Mouse (Mus musculus) A20 (cell line): Measurements from ENCODE around the gene Fam172a.
A peak's percentile ranks its signal among the peaks of the same experiment; 100 is the strongest.

Experiments
- DNase-seq: peaks from one replicate; pipeline ENCODE4 v3.0.0-alpha.2; 2011; ENCODE audit warnings: low read depth, low spot score

The Fam172a gene

GRCm38 (mm10) chr13:78102337-78102736 is 400.5 kb downstream of the Fam172a start:
- DNase-seq, result no peak

- DNase-seq, result no peak
Measured at GRCm38 (mm10) chr13:78104851-78105250, 403.0 kb downstream of the Fam172a start.

GRCm38 (mm10) chr13:78110648-78111047 is 408.8 kb downstream of the Fam172a start:
- no peak for DNase-seq

- no peak for DNase-seq
Measured at GRCm38 (mm10) chr13:78113978-78114377, 412.1 kb downstream of the Fam172a start.

GRCm38 (mm10) chr13:78118715-78119114 is 416.9 kb downstream of the Fam172a start:
- DNase-seq, result no peak

GRCm38 (mm10) chr13:78121991-78122390 is 420.2 kb downstream of the Fam172a start:
- no peak for DNase-seq

GRCm38 (mm10) chr13:78123911-78124426 is 422.1 kb downstream of the Fam172a start:
- DNase-seq, result no peak

GRCm38 (mm10) chr13:78157465-78157864 is 455.6 kb downstream of the Fam172a start:
- DNase-seq, result no peak

GRCm38 (mm10) chr13:78162149-78162548 is 460.3 kb downstream of the Fam172a start:
- DNase-seq, result peak; percentile 7

GRCm38 (mm10) chr13:78163087-78163958 is 461.5 kb downstream of the Fam172a start:
- DNase-seq, result peak; percentile 68

- no peak for DNase-seq
Measured at GRCm38 (mm10) chr13:78164941-78165340, 463.1 kb downstream of the Fam172a start.

GRCm38 (mm10) chr13:78168166-78168565 is 466.3 kb downstream of the Fam172a start:
- DNase-seq, result no peak

GRCm38 (mm10) chr13:78171320-78171719 is 469.5 kb downstream of the Fam172a start:
- DNase-seq, result no peak

- DNase-seq, result no peak
Measured at GRCm38 (mm10) chr13:78171984-78172636, 470.3 kb downstream of the Fam172a start.

- DNase-seq, result no peak
Measured at GRCm38 (mm10) chr13:78172861-78173260, 471.0 kb downstream of the Fam172a start.

- DNase-seq, result no peak
Measured at GRCm38 (mm10) chr13:78174191-78174590, 472.4 kb downstream of the Fam172a start.

GRCm38 (mm10) chr13:78174891-78175290 is 473.1 kb downstream of the Fam172a start:
- no peak for DNase-seq

- DNase-seq, result no peak
Measured at GRCm38 (mm10) chr13:78175821-78176380, 474.1 kb downstream of the Fam172a start.

GRCm38 (mm10) chr13:78177381-78177950 is 475.6 kb downstream of the Fam172a start:
- DNase-seq, result no peak

GRCm38 (mm10) chr13:78178021-78178420 is 476.2 kb downstream of the Fam172a start:
- no peak for DNase-seq

- no peak for DNase-seq
Measured at GRCm38 (mm10) chr13:78178771-78179170, 476.9 kb downstream of the Fam172a start.
